Mouse (Mus musculus) brain, embryonic 14.5 days (tissue): Measurements from ENCODE around the gene Nmnat2.

Source experiments
- CTCF ChIP-seq: fragments of 200-500 bp; IDR thresholded peaks from 2 replicates; pipeline ENCODE4 v1.5.1; 2012; ENCODE audit warnings: inconsistent platforms, mild to moderate bottlenecking, moderate library complexity, borderline replicate concordance; ENCODE audit not compliant: insufficient read depth, insufficient read length; ENCODE audit errors: extremely low read depth
- POLR2A ChIP-seq: fragments of 200-500 bp; IDR thresholded peaks from 2 replicates; pipeline ENCODE4 v1.6.1; 2012; ENCODE audit warnings: mild to moderate bottlenecking, inconsistent platforms, borderline replicate concordance; ENCODE audit not compliant: poor library complexity, insufficient read depth, insufficient read length, severe bottlenecking; ENCODE audit errors: extremely low read depth

DNA sequence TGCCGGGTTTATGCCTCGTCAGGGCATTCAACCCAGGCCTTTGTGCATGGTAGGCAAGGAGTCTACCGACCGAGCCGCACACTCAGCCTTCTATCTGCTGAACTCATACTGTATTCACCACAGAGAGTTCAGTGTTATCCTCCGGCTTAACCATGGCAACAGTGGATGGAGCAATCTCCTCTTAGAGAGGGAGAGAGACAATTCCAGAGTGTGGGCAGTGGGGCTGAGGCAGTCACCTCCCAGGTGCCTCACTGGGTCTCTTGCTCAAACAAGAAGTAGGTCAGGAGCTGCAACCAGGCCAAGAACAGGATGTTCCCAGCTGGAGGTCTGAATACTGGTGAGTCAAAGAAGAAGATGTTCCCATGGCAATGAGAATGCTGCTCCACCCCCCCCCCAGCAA is 56.8 kb downstream of the Nmnat2 start:
- TF ChIP-seq POLR2A (no peak), CTCF (no peak)
